Mouse (Mus musculus) T-helper 2 cell (primary cell): ENCODE data around the gene Clpx.
"Not testable (repeated sequence)": the region's sequence is repeated elsewhere in the genome, so short reads cannot be mapped to it uniquely, and the experiment has no call there.

Experiments
- in situ Hi-C: fragments of 300-600 bp; cut with MboI, MseI; formaldehyde crosslinking; loops from one replicate; pipeline ENCODE4 v1.15.1; 2025; ENCODE audit warnings: high pct_unique_total_duplicates

Gene Clpx

DNA sequence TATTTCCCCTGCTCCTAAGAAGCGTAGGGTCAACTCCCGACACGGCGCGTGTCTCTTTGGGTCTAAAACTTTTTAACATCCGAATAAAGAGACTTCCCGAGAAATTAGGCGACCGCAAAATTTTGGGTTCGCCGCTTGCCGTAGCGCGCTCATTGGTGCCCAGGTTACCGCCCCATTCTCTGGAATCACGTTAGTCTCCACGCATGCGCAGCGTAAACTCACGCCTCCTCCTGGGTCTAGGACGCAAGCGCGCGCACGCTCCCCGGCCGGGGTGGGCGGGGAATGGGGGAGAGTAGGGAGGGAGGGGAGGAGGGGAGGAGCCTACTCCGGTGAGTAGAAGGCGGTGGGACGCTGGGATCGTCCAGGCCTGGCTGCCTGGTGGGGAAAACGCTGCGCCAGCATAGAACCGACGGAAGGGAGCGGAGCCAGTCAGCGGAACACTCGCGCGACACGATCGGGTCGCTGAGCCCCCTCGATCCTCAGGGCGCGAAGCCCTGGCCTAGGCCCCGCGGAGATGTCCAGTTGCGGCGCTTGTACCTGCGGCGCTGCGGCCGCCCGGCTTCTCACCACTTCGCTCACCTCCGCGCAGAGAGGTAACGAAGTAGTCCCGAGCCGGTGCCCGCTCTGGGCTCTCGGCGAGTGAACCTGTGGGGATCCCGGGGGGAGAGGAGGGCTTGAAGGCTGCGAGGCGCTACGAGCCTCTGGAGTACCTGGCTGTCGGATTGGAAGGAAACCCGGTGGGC is at the start of gene Clpx:
Gene Clpx, plus strand, starts transcription at position 288 of the 743 bp plus-strand sequence.
- in situ Hi-C loops, result loop anchor here (5.0 kb wide), 1 partner anchor 82 kb away; no protein-coding TSS in a partner anchor

DNA sequence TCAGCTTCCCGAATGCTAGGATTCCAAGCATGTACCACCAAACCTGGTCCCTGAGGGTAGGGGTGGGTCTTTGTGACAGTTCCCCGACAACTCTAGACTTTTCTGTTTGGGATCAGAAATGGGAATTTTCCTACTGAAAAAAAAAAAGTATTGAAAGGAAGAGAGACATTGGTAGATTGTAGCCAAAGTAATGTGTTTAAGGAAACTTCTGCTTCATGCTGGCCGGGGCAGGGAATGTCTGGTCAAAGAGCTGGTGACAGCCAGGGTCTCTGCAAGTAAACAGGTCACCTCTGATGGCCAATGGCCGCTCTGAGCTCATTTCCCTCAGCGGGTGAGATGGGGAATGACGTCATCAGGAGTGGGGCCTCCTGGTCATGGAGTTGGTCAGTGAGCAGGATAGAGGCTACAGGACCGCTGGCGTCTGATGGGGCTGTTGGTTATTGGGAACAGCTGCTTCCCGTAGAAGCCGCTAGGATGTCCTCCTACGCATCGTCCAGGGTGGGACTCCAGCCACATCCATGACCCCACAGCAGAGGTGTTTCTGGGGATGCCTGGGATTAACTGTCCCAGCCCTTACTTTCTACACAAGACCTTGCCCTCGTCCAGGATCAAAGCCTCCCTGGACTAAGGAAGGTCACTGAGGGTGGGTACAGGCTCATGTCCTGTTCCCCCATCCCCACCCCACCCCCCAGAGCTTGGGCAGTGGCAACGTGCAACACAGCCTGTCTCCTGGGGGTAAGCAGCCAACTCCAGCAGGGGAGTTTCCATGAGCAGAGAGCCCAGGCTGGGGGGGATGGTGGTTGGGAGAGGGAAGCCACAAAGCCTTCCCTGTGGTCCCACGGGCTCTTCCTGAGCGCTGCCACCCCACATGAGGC is 46.3 kb upstream of the Clpx start:
- in situ Hi-C loops, result no loop called here

DNA sequence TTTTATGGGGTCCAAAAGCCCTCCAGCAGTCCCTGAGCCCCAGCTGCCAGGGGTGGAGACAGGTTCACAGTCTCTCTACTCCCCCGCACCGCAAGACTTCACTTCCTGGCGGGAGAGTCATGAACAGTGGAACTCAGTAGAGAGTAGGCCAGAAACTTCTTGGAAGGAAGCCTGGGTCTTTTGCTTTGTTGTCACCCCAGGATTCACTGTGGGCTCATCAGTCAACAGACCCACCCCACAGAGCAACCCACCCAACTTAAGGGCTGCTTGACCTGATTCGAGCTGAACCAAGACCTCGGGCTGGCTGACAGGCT is 45.7 kb upstream of the Clpx start:
- in situ Hi-C loops, result no loop called here

DNA sequence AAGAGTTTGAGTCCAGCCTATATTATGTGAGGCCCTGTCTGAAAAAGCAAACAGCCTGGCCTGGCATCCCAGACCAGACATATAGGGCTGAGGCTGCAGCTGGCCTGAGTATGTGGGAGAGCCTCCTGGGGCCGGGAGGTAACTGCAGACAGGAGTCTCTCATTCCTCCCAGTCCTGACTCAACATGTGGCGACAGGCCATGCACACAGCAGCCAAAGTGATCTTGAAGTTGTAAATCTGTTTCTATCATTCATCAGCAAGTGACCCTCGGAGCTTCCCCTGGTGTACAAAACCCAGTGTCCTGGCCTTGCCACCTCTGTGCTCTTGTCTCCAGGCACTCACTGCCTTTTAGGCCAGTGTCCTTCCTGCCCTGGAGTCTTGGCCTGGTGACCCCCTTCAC is 42.0 kb upstream of the Clpx start:
- in situ Hi-C loops, result no loop called here

DNA sequence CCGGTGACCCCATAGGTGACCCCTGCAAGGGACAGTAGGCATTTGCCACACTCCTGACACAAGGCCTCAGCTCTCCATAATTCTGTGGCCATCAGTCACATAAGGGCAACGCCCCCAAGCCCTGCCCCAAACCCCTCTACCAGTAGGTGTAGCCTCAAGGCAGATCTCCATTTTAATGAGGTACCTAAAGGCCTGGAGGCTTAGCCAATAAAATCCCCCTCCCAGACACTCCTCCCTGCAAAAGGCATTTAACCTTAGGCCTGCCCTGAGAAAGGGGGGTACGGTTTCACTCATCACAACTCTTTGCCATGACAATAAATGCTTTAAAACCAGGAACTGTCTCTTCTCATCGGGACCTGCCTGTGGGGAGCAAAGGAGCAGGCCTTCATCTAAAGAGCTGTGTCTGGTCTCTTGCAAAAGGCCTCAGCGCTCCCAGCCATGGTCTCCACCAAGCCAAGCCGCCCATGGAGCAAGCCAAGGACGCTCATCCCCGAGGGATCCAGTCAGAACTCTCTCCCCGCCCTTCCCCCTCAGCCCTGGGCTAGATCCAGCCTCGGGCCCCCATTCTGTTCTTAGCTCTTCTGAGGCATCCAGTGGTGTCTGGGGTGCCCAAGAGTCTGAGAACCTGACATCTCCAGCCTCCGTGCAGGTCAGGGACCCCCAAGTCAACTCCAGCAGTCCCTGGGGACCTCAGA is 38.0 kb upstream of the Clpx start:
- in situ Hi-C loops, result no loop called here

DNA sequence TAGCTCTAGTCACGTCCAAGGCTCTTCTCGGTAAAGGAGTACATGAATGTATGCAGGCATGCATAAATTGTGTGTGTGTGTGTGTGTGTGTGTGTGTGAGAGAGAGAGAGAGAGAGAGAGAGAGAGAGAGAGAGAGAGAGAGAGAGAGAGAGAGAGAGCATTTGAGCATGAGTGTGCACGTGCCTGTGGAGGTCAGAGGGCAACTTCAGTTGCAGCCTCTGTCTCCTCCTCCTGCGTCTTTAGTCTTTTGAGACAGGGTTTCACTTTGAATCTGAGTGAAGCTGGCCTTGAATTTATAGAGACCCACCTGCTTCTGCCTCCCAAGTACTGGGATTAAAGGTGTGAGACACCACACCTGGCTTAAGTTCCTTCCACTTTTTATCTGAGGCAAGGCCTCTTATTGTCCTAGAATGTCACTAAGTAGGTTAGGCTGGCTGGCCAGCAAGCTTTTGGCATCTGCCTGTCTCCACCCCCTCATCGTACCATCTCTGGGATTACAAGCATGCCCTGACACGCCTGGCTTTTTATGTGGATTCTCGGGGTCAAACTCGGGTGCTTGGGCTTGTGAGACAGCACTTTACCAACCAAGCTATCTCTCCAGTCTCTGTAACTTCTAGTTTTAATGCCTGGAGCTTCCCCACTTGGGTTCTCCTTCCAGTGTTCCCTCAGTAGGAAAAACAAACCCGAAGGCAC is 36.7 kb upstream of the Clpx start:
- in situ Hi-C loops, result no loop called here

DNA sequence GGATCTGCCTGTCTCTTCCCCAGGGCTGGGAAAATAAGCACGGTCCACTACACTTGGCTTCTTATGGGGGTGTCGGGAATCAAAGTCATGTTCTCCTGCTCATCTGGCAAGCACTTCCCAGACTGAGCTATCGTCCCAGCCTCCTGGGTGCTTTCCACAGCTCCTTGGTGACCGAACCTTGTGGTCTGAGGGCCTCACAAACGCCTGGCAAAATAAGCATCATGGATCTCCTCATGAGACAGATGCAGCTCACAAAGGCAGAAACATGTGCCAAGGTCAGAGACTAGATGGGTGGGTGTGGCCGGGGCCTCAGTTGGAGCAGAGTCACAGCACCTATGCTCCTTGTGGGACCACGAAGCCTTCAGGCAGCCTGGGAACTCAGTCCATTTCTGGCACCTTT is 34.7 kb upstream of the Clpx start:
- in situ Hi-C loops, result no loop called here

DNA sequence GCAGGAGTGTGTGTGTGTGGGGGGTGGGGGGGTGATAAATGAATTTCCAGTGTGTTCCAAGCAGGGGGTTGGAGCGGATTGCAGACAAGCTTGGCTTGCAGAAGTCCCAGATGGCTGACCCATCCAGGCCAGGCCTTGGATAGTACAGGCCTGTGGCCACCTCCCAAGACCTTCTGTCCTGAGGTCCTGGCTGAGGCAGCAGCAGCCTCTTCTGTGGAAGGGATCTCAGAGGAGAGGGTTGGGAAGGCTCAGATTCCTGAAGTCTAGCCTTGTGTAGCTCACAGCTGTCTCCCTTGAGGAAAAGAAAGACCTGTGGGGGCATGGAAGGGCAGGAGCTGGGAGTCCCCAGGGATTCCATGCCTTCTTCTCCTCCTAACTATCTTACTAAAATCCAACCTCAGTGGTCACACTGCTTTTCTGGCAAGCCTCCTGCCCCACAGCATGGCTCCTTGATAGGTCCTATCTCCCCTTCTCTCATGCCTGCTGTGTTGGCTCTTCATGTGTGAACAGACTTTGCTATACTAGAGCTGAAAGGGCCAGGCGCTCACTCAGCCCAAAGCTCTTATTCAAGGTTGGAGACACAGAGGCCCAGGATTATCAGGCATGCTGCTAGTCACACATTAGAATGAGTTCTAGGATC is 32.3 kb upstream of the Clpx start:
- in situ Hi-C loops, result no loop called here

DNA sequence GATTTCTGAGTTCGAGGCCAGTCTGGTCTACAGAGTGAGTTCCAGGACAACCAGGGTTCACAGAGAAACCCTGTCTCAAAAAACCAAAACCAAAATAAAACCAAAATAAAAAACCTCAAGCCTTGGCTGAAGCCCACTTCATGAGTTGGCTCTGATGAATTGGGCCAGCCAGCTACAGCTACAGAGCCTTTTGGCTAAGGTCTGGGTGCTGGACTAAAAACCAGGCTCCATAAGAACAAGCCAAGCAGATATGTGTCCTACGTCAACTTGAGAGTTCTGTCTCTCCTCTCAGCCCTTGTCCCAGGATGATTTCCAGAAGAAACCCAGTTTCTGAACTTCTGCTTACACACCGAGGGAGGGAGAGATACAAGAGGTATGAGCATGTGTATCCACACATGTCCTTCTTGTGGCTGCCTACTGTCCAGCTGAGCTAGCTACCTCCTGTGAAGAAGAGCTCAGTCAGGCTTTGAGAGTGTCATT is 31.4 kb upstream of the Clpx start:
- in situ Hi-C loops, result no loop called here

DNA sequence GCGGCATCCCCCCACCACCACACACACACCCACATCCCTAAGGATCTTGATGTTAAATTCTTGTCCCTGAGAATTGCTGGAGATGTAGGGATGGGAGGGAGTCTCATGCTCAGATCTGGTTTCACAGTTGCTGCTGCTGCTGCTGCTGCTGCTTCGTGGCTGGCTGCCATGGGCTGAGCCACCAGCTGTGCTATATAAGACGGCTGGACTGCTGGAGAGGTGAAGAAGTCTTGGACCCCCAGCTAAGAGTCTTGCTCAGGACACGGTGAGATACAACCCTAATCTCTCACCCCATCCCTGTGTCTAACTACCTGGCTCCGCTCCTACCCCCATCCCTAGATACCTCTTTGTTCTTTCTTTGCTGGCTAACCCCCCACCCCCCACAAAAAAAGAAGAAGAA is 29.1 kb upstream of the Clpx start, which contains the start of gene Cilp:
Gene Cilp, plus strand, starts transcription at position 222 of the 400 bp plus-strand sequence.
- in situ Hi-C loops, result no loop called here

DNA sequence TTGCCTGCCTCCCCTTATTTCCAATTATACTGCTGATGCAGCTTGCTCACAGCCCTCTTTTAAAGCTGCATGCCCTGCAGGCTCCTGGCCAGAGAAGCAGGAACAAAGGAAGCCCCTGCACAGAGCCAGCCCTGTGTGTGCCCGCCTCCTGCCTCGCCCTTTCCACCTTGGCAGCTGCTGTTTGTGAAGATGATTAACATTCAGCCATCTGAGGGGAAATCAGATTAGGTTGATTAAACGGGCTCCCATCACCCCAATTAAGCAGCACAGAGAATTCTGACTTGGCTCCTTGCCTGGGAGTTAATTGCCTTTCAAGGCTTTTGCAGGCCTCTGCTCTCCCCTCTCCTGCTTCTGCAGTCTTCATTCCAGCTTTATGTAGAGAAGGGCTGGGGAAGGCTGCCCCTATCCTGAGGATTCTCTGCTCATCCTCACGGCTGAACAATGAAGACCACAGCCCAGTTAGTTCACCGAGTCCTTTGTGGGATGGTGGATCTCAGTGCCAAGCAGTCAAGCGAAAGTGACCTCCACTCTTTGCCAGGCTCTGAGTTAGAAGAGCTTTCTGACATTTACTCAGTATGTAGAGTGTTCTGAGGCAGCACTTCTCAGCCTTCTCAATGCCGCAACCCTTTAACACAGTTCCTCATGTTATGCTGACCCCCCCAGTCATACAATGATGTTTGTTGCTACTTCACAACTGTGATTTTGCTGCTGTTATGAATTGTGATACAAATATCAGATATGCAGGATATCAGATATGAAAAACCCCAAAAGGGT is 26.1 kb upstream of the Clpx start:
- in situ Hi-C loops, result no loop called here

DNA sequence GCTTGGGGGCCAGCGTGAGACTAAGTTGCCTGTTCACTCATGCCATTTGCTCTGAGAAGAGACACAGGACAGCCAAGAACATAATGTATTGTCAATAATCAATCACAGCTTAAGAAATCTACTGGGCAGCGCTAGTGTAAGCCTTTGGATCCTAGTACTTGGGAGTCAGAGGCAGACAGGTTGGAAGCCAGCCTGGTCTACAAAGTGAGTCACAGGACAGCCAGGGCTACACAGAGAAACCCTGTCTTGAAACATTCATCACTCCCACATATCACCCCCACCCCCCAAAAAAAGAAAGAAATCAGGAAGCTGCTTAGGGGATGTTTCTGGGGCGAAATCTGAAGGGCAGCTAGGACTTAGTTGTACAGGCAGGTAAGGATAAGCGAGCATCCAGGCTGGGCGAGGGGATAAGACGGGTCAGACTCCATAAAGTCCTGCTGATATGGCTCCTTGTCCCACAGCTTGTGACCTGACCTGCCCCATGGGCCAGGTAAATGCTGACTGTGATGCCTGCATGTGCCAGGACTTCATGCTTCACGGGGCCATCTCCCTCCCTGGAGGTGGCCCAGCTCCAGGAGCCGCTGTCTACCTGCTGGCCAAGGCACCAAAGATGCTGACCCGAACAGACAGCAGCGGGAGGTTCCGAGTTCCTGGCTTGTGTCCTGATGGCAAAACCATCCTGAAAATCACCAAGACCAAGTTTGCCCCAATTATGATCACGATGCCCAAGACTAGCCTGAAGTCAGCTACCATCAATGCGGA is 20.8 kb upstream of the Clpx start:
- in situ Hi-C loops, result no loop called here

DNA sequence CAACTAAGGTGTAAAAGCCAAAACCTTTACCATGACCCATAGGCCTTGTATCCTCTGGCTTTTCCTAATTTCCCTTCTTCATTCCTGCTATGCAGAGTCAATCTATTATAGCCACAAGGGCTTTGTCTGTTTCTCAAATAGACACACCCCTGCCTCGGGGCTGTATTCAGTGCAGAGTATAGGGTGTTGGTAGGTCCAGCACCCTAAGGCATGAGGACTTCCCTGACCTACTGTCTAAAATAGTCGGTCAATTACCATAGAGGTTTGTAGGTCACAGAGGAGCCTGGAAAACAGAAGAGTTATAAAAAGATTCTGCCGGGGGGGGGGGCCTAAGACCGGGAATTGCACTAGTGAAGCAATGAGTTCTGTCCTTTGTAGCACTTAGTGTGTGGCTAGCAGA is 20.2 kb upstream of the Clpx start:
- in situ Hi-C loops, result no loop called here

DNA sequence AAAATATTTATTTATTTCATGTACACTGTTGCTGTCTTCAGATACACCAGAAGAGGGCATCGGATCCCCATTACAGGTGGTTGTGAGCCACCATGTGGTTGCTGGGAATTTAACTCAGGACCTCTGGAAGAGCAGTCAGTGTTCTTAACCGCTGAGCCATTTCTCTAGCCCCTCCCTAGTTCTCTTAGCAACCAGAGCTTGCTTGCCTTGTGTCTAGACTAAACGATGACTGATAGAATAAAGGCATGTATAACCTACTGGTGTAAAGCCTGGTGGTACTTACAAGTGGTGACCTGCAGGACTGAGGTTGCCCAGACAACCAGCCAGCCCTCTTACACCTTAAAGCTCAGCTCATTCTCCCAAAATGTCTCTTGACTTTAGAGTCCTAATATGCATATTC is 19.2 kb upstream of the Clpx start:
- in situ Hi-C loops, result not testable (repeated sequence)

DNA sequence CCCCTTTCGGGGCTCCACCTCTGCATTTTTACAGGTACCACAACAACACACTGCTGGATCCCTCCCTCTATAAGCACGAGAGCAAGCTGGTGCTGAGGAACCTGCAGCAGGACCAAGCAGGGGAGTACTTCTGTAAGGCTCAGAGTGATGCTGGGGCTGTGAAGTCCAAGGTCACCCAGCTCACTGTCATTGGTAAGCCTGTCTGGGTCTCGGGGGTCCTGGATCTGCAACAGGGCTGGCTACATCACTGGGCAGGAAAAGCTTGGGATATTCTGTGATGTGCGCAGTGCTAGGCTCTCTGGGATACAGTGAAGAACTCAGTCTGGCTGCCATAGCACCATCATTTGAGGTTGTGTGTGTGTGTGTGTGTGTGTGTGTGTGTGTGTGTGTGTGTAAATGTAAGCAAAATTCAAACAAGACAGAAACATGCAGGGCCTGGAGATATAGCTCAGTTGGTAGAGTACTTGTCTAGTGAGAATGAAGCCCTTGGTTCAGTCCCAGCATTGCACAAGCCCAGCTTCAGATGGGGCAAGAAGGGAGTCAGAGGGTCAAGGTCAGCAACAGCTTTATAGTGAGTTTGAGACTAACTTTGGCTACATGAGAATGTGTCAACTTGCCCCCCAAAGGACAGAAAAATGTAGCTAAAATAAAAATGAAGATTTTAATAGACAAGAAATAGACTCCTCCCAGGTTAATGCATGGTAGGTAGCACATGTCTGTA is 18.1 kb upstream of the Clpx start:
- in situ Hi-C loops, result no loop called here

DNA sequence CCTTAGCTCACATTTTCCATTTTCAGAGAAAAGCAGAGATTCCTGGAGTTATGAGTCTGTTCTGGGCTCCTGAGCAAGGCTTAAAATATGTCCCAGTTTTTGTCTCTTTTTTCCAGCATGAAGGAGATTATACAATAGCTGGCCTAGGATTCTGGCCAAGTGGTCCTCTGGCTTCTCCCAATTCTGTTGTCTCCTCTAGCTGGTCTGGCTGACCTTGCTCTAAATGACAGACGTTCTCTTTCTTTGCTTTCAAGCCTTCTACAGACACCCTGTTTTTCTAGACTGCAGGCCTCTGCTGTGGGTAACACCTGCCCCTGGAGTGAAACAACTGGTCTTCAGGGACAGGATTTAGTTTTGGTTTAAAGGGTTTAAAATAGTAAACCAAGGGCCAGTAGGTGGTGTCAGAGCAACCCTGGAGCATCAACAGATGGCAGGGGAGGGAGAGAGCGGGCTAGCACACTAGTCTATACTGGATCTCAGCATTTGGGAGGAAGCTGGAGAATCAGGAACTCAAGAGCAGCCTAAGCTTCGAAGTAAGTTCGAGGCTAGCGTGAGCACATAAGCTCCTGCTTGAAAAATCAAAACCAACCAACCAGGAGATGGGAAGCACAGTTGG is 12.4 kb upstream of the Clpx start:
- in situ Hi-C loops, result no loop called here

DNA sequence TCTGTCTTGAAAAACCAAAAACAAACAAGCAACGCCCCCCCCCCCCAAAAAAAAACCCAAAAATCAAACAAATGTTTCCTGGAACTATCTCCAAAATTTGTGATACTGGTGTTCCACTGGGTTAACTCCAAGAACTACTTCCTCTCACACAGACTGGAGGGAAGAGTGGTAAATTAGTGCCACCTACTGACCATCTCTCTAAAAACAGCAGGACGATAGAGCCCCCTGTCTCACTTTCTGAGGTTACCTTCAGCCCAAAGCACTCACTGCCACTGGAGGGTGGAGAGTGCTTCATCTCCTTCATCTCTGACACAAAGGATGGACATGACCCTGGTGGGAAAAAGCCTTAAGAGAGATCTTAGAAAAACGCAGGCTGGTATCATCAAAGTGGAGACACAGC is 10.8 kb upstream of the Clpx start:
- in situ Hi-C loops, result no loop called here

DNA sequence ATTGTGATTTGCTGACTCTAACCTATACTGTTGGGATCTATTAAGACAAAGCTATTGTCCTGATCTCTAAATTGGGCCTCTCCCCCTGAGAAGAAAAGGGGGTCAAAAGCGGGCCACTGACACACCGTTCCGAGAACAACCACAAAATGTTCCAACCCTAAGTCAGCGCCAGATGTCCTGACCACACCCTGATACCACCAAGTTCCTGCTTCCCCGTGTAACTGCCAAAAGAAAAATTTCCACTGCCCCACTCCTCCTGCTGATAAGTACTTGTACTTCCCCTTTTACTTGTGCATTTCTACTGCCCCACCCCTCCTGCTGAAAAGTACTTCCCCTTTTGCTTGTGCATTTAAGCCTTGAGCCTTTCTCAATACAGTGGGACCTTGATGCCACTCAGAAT is 5.8 kb upstream of the Clpx start:
- in situ Hi-C loops, result not testable (repeated sequence)
